Mouse (Mus musculus): Measurements from ENCODE around the gene Zmym6.
A peak's percentile ranks its signal among the peaks of the same experiment; 100 is the strongest.

The Zmym6 gene

GRCm38 (mm10) chr4:127124331-127124730 is 47.1 kb downstream of the Zmym6 start:
- DNase-seq (ENCODE audit: low read depth, low spot score) = no peak

- peak; percentile 63 for DNase-seq (ENCODE audit: low read depth, low spot score)
These were observed 48.8 kb downstream of the Zmym6 start for GRCm38 (mm10) chr4:127125834-127126463.

GRCm38 (mm10) chr4:127134687-127135086 is 57.5 kb downstream of the Zmym6 start:
- DNase-seq (ENCODE audit: low read depth, low spot score) = no peak

- no peak for DNase-seq (ENCODE audit: low read depth, low spot score)
These were observed 60.4 kb downstream of the Zmym6 start for GRCm38 (mm10) chr4:127137591-127137990.

GRCm38 (mm10) chr4:127138486-127138885 is 61.3 kb downstream of the Zmym6 start:
- no peak for DNase-seq (ENCODE audit: low read depth, low spot score)

- no peak for DNase-seq (ENCODE audit: low read depth, low spot score)
These were observed 72.8 kb downstream of the Zmym6 start for GRCm38 (mm10) chr4:127150031-127150430.

GRCm38 (mm10) chr4:127153345-127153744 is 76.2 kb downstream of the Zmym6 start:
- DNase-seq (ENCODE audit: low read depth, low spot score) = no peak

GRCm38 (mm10) chr4:127155757-127156156 is 78.6 kb downstream of the Zmym6 start:
- no peak for DNase-seq (ENCODE audit: low read depth, low spot score)

GRCm38 (mm10) chr4:127157746-127158145 is 80.6 kb downstream of the Zmym6 start:
- no peak for DNase-seq (ENCODE audit: low read depth, low spot score)

- no peak for DNase-seq (ENCODE audit: low read depth, low spot score)
These were observed 86.7 kb downstream of the Zmym6 start for GRCm38 (mm10) chr4:127163926-127164325.

GRCm38 (mm10) chr4:127167096-127167495 is 89.9 kb downstream of the Zmym6 start:
- no peak for DNase-seq (ENCODE audit: low read depth, low spot score)

- no peak for DNase-seq (ENCODE audit: low read depth, low spot score)
These were observed 90.5 kb downstream of the Zmym6 start for GRCm38 (mm10) chr4:127167731-127168130.

GRCm38 (mm10) chr4:127168211-127168913 is 91.2 kb downstream of the Zmym6 start:
- DNase-seq (ENCODE audit: low read depth, low spot score) = peak; percentile 61

- peak; percentile 64 for DNase-seq (ENCODE audit: low read depth, low spot score)
These were observed 91.7 kb downstream of the Zmym6 start, which contains the start of gene Dlgap3 for GRCm38 (mm10) chr4:127168914-127169345. Gene Dlgap3, plus strand, starts transcription at chr4:127169204.

GRCm38 (mm10) chr4:127169346-127170221 is 92.4 kb downstream of the Zmym6 start:
- DNase-seq (ENCODE audit: low read depth, low spot score) = no peak

GRCm38 (mm10) chr4:127170866-127171265 is 93.7 kb downstream of the Zmym6 start:
- DNase-seq (ENCODE audit: low read depth, low spot score) = no peak

GRCm38 (mm10) chr4:127171341-127171905 is 94.2 kb downstream of the Zmym6 start:
- no peak for DNase-seq (ENCODE audit: low read depth, low spot score)

GRCm38 (mm10) chr4:127172119-127172518 is 94.9 kb downstream of the Zmym6 start:
- DNase-seq (ENCODE audit: low read depth, low spot score) = no peak

GRCm38 (mm10) chr4:127172614-127173013 is 95.4 kb downstream of the Zmym6 start:
- no peak for DNase-seq (ENCODE audit: low read depth, low spot score)

GRCm38 (mm10) chr4:127173461-127173860 is 96.3 kb downstream of the Zmym6 start:
- DNase-seq (ENCODE audit: low read depth, low spot score) = no peak
